ENCODE assay signal across 13 mouse cellular contexts in the genomic region with DNA sequence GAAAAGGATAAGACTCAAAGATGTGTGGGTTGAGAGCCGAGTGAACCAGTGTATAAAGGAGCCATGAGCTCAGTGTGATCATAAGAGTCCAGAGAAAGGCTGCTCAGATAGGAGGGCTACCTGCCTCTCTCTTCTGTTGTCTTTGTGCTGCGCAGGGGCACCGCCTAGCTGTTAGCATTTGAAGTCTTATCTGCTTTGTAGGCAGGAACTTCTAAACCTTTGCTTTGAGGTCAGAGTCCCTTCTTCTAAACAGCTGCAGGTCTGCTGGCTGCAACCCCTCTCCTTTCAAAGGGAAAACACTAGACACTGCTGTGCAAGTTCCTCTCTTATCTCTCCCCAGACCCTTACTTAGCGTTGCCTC. TPM values are rescaled to one million over a fixed set of nuclear protein-coding genes. Genes with fewer than 3 reads are reported as not detected.
DNase-seq lines count a peak whose midpoint lies in the region; ATAC-seq and TF ChIP-seq lines count a peak whose summit lies in the region.
"Had no signal": no experiment of that assay in that cellular context is flagged by ENCODE, and none has a peak within 500 bp of the region (broad histone marks: within the 10 kb centered on the region; RNA-seq: fewer than 3 reads in every experiment).

No protein-coding gene starts in this region.

- H3K4me2 ChIP-seq in liver, embryonic 12.5 days = no peak overlapping the region
- H3K4me2 ChIP-seq: heart, embryonic 15.5 days; liver, embryonic 13.5 days had no signal

- H3K27ac ChIP-seq in kidney, adult 2 months (ENCODE audit: insufficient read depth, low read depth, low read length) = no peak overlapping the region
- peak overlapping the region; percentile 63; the same call in 1 of the 2 replicates for H3K27ac ChIP-seq in ES-E14 (ENCODE audit: insufficient read depth, low read depth, low read length, poor library complexity, severe bottlenecking)
- peak overlapping the region; percentile 48; the same call in 1 of the 2 replicates for H3K27ac ChIP-seq in liver, embryonic 12.5 days
- H3K27ac ChIP-seq: hindbrain, postnatal 0 days; liver, embryonic 13.5 days had no signal

- no peak for TF ChIP-seq POLR2A in kidney, adult 2 months (IDR thresholded peaks at IDR 0.05; ENCODE audit: low read depth, low read length)

- no peak overlapping the region for H3K9ac ChIP-seq in ES-E14 (ENCODE audit: insufficient read depth, low read depth, low read length, poor library complexity, severe bottlenecking)
- no peak overlapping the region for H3K9ac ChIP-seq in liver, embryonic 12.5 days
- H3K9ac ChIP-seq: heart, embryonic 15.5 days; liver, embryonic 13.5 days had no signal

- in situ Hi-C loops in ES-E14 (cut with MboI; ENCODE audit: low sequenced_read_pairs in 2 of 2, unreplicated experiment in 2 of 2) = no loop called here

- H3K27me3 ChIP-seq in kidney, adult 2 months (replicated peaks; ENCODE audit: control insufficient read depth, insufficient read depth, low read length) = no peaks in the 10 kb centered on the region
- no peaks in the 10 kb centered on the region for H3K27me3 ChIP-seq in liver, embryonic 12.5 days (replicated peaks)
- H3K27me3 ChIP-seq: heart, embryonic 15.5 days; liver, embryonic 13.5 days had no signal

- H3K36me3 ChIP-seq in kidney, adult 2 months (ENCODE audit: control insufficient read depth, insufficient read depth, low read length) = no peaks in the 10 kb centered on the region
- peaks cover 40% of the 10 kb centered on the region for H3K36me3 ChIP-seq in ES-E14 (ENCODE audit: control insufficient read depth, insufficient read depth, low read length, poor library complexity, severe bottlenecking)
- H3K36me3 ChIP-seq in liver, embryonic 12.5 days = peaks cover 8% of the 10 kb centered on the region; the same call in 1 of the 2 replicates
- H3K36me3 ChIP-seq: liver, embryonic 13.5 days had no signal

- 0 out of 2 replicates have a peak, but pooled peaks have one; percentile 30 for ATAC-seq in liver, embryonic 12.5 days
- ATAC-seq: hindbrain, postnatal 0 days had no signal

- 61% methylated on average over 4 of the region's 4 CpGs for WGBS in kidney, adult 2 months
- WGBS in liver, embryonic 12.5 days (ENCODE audit: insufficient replicate concordance) = 20% methylated on average over 4 of the region's 4 CpGs

- TF ChIP-seq CTCF in kidney, adult 2 months (conservative IDR thresholded peaks at IDR 0.05; ENCODE audit: insufficient read depth, insufficient read length, low read depth, low read length) = 0 out of 2 replicates have a peak, but pooled peaks have one; percentile 8

- no peaks in the 10 kb centered on the region for H3K4me1 ChIP-seq in kidney, adult 2 months (ENCODE audit: control insufficient read depth, insufficient read depth, low read length)
- H3K4me1 ChIP-seq in ES-E14 (ENCODE audit: control insufficient read depth in 2 of 2, insufficient read depth in 2 of 2, low read length in 2 of 2, poor library complexity in 1 of 2) = peaks cover 0 to 12% of the 10 kb centered on the region in 2 experiments; a peak in 3 of 4 replicates
- peaks cover 30% of the 10 kb centered on the region for H3K4me1 ChIP-seq in liver, embryonic 12.5 days

- no peaks in the 10 kb centered on the region for H3K9me3 ChIP-seq in ES-E14 (ENCODE audit: control insufficient read depth, insufficient read depth, low read depth, low read length)
- no peaks in the 10 kb centered on the region for H3K9me3 ChIP-seq in liver, embryonic 12.5 days (replicated peaks)
- H3K9me3 ChIP-seq: heart, embryonic 15.5 days; liver, embryonic 13.5 days had no signal

- no peak overlapping the region for H3K4me3 ChIP-seq in kidney, adult 2 months (ENCODE audit: insufficient read depth, low read depth, low read length)
- no peak overlapping the region for H3K4me3 ChIP-seq in ES-E14 (ENCODE audit: insufficient read depth in 1 of 2, low read depth in 1 of 2, low read length in 2 of 2, poor library complexity in 1 of 2, severe bottlenecking in 1 of 2)
- H3K4me3 ChIP-seq in liver, embryonic 12.5 days = no peak overlapping the region
- H3K4me3 ChIP-seq: heart, embryonic 15.5 days; liver, embryonic 13.5 days had no signal

- peak; percentile 33 for DNase-seq in kidney, adult 2 months
- DNase-seq in kidney, postnatal 10 days = no peak
- no peak for DNase-seq in ES-E14 (ENCODE audit: low read depth, low spot score)
- peak; percentile 75 for DNase-seq in thymus, postnatal 25 days
- no peak for DNase-seq in right cerebral cortex, postnatal 14 days
- DNase-seq in cerebellum, postnatal 4 days (ENCODE audit: low spot score in 2 of 2) = no peak
- no peak for DNase-seq in lung, postnatal 14 days
- DNase-seq: B cell, adult 2 months; liver, embryonic 13.5 days had no signal

TF ChIP-seq in ES-E14, 5 proteins besides CTCF, POLR2A, EP300 and RAD21:
- TF ChIP-seq HCFC1 (IDR thresholded peaks at IDR 0.05; ENCODE audit: borderline replicate concordance, insufficient read depth, low read length) = no peak
- no peak for TF ChIP-seq ZNF384 (IDR thresholded peaks at IDR 0.05; ENCODE audit: low read depth, low read length)
- TF ChIP-seq ZC3H11A (IDR thresholded peaks at IDR 0.05; ENCODE audit: borderline replicate concordance, low read depth, low read length) = no peak
- TF ChIP-seq CHD2 (IDR thresholded peaks at IDR 0.05; ENCODE audit: low read depth, low read length) = no peak
- TF ChIP-seq MAFK (IDR thresholded peaks at IDR 0.05; ENCODE audit: insufficient read depth, low read depth, low read length) = no peak
TF ChIP-seq in ES-E14: peak in this region for 0.

RNA-seq across cellular contexts. Expression of gene Fbln1, which starts 27.5 kb away (rescaled TPM):
- polyA plus RNA-seq in kidney, adult 2 months (2012; rRNA removed) = 16.9 and 29.5 TPM in 2 replicates
- total RNA-seq in ES-E14 (2012; rRNA removed) = 99.6 and 118 TPM in 2 replicates
- 18.1 and 19.5 TPM in 2 replicates for polyA plus RNA-seq in liver, embryonic 12.5 days (2016; fragmentation: Nextera tagmentation; extraction: Ambion mirVana)
- total RNA-seq: monocyte, adult 5-6 weeks had no signal

Comparison
In these comparisons a context has a peak if more than half of its experiments do, and no peak if none do; other contexts are left out.
1. DNase-seq: peak in kidney, adult 2 months (single experiment) and thymus, postnatal 25 days (single experiment); none in kidney, postnatal 10 days (single experiment), ES-E14 (single experiment), right cerebral cortex, postnatal 14 days (single experiment), cerebellum, postnatal 4 days (0 of 2) and lung, postnatal 14 days (single experiment).